Mouse (Mus musculus): ENCODE data around the gene Pts.

GRCm38 (mm10) chr9:50569599-50570525, 41.3 kb upstream of the Pts start:
- TF ChIP-seq CTCF (IDR thresholded peaks at IDR 0.05; ENCODE audit: low read depth, low read length) (no peak), POLR2A (IDR thresholded peaks at IDR 0.05; ENCODE audit: borderline replicate concordance, low read depth, low read length) (no peak)
